Mouse (Mus musculus) lung, embryonic 14.5 days (tissue): ENCODE results near the gene Cntnap5c. TPM values are rescaled to one million over a fixed set of nuclear protein-coding genes. Genes with fewer than 3 reads are reported as not detected.

Experiments used
- ATAC-seq: fragments of 200-750 bp; cut with Nextera tagmentation; 2 replicates; pipeline ENCODE4 v1.8.0; 2017; ENCODE audit warnings: mild to moderate bottlenecking, moderate TSS enrichment, moderate library complexity; ENCODE audit not compliant: insufficient read depth
- DNase-seq: peaks from one replicate; pipeline ENCODE4 v3.0.0-alpha.2; 2015
- H3K27ac ChIP-seq: fragments of 300-500 bp; sonication (generic); 2 replicates; pipeline ENCODE4 v1.5.1; 2014; ENCODE audit warnings: low read depth, mild to moderate bottlenecking, moderate library complexity
- H3K27me3 ChIP-seq: fragments of 300-500 bp; sonication (generic); 2 replicates; pipeline ENCODE4 v1.6.1; 2014; ENCODE audit warnings: low read length, control low read depth; ENCODE audit not compliant: insufficient read depth
- H3K36me3 ChIP-seq: fragments of 300-500 bp; sonication (generic); 2 replicates; pipeline ENCODE4 v1.6.1; 2014; ENCODE audit warnings: control low read depth; ENCODE audit not compliant: insufficient read depth
- H3K4me1 ChIP-seq: fragments of 300-500 bp; sonication (generic); 2 replicates; pipeline ENCODE4 v1.6.1; 2014; ENCODE audit warnings: antibody characterized with exemption, control low read depth; ENCODE audit not compliant: insufficient read depth
- H3K4me2 ChIP-seq: fragments of 300-500 bp; sonication (generic); 2 replicates; pipeline ENCODE4 v1.6.1; 2014; ENCODE audit warnings: mild to moderate bottlenecking
- H3K4me3 ChIP-seq: fragments of 300-500 bp; sonication (generic); 2 replicates; pipeline ENCODE4 v1.5.1; 2014; ENCODE audit warnings: low read depth, low read length
- H3K9ac ChIP-seq: fragments of 300-500 bp; sonication (generic); 2 replicates; pipeline ENCODE4 v1.6.1; 2014
- H3K9me3 ChIP-seq: fragments of 300-500 bp; sonication (generic); 2 replicates; pipeline ENCODE4 v1.6.1; 2016; ENCODE audit warnings: low read depth, low read length, control low read depth
- CTCF ChIP-seq: IDR thresholded peaks from 2 replicates; pipeline ENCODE4 v1.5.1; 2016; ENCODE audit warnings: antibody characterized with exemption, low read depth
- WGBS: fragments of 180-500 bp; shearing (Covaris S2); extraction: QIAGEN DNeasy Blood & Tissue Kit; methylation state at CpG from one replicate; pipeline ENCODE4 v1.1.7; 2014; 5-methylcytosine and 5-hydroxymethylcytosine counted together
- polyA plus RNA-seq: library from polyadenylated mRNA; unstranded; fragments of >200 nt; fragmentation: Nextera tagmentation; extraction: Ambion mirVana; gene quantifications from 2 replicates; pipeline ENCODE4 v1.2.1, GENCODE M21; 2014

Gene Cntnap5c
- polyA plus RNA-seq, 1 experiment from 2014 or later, result not detected

GRCm38 (mm10) chr17:58201148-58201547 is 431.8 kb downstream of the Cntnap5c start:
- ATAC-seq (no peak), DNase-seq (no peak)
- Histone ChIP-seq H3K4me2 (no peak overlapping the region), H3K27me3 (no peaks in the 10 kb centered on the region), H3K4me1 (no peaks in the 10 kb centered on the region), H3K27ac (no peak overlapping the region), H3K36me3 (no peaks in the 10 kb centered on the region), H3K9me3 (no peaks in the 10 kb centered on the region), H3K4me3 (no peak overlapping the region), H3K9ac (no peak overlapping the region)
- 90% methylated on average over 2 of the region's 2 CpGs for WGBS
- TF ChIP-seq CTCF, result no peak

GRCm38 (mm10) chr17:58268058-58268457 is 498.7 kb downstream of the Cntnap5c start:
- 77% methylated on average over 2 of the region's 2 CpGs for WGBS
- Histone ChIP-seq H3K27ac (no peak overlapping the region), H3K9me3 (no peaks in the 10 kb centered on the region), H3K4me3 (no peak overlapping the region), H3K27me3 (no peaks in the 10 kb centered on the region), H3K36me3 (no peaks in the 10 kb centered on the region), H3K4me1 (no peaks in the 10 kb centered on the region), H3K9ac (no peak overlapping the region), H3K4me2 (no peak overlapping the region)
- TF ChIP-seq CTCF, result no peak
- no peak for DNase-seq
- ATAC-seq, result no peak

- Histone ChIP-seq H3K4me1 (no peaks in the 10 kb centered on the region), H3K27ac (no peak overlapping the region), H3K36me3 (no peaks in the 10 kb centered on the region), H3K4me2 (no peak overlapping the region), H3K27me3 (no peaks in the 10 kb centered on the region), H3K9ac (no peak overlapping the region), H3K4me3 (no peak overlapping the region), H3K9me3 (no peaks in the 10 kb centered on the region)
- DNase-seq (no peak), ATAC-seq (no peak)
- WGBS, result 76% methylated on average over 6 of the region's 6 CpGs
- no peak for TF ChIP-seq CTCF
These were observed 581.9 kb downstream of the Cntnap5c start for GRCm38 (mm10) chr17:58351310-58351709.

- DNase-seq, result no peak
- Histone ChIP-seq H3K4me3 (no peak overlapping the region), H3K9ac (no peak overlapping the region), H3K4me1 (no peaks in the 10 kb centered on the region), H3K27me3 (no peaks in the 10 kb centered on the region), H3K4me2 (no peak overlapping the region), H3K9me3 (no peaks in the 10 kb centered on the region), H3K27ac (no peak overlapping the region), H3K36me3 (no peaks in the 10 kb centered on the region)
- no peak for TF ChIP-seq CTCF
- no peak for ATAC-seq
- 47% methylated on average over 2 of the region's 2 CpGs for WGBS
These were observed 586.9 kb downstream of the Cntnap5c start for GRCm38 (mm10) chr17:58356224-58356623.

GRCm38 (mm10) chr17:58363582-58364267 is 594.4 kb downstream of the Cntnap5c start:
- no peak for ATAC-seq

GRCm38 (mm10) chr17:58370089-58370488 is 600.7 kb downstream of the Cntnap5c start:
- no peak overlapping the region for H3K9ac ChIP-seq
- H3K4me1 ChIP-seq, result no peaks in the 10 kb centered on the region
- ATAC-seq (no peak), DNase-seq (peak; percentile 1)
- H3K4me3 ChIP-seq, result no peak overlapping the region
- H3K27ac ChIP-seq, result no peak overlapping the region
- H3K9me3 ChIP-seq, result no peaks in the 10 kb centered on the region
- no peak overlapping the region for H3K4me2 ChIP-seq
- no peaks in the 10 kb centered on the region for H3K36me3 ChIP-seq
- TF ChIP-seq CTCF, result no peak
- no peaks in the 10 kb centered on the region for H3K27me3 ChIP-seq

More at GRCm38 (mm10) chr17:58363582-58364267, 594.4 kb downstream of the Cntnap5c start:
- Histone ChIP-seq H3K9me3 (no peaks in the 10 kb centered on the region), H3K9ac (no peak overlapping the region), H3K27ac (no peak overlapping the region), H3K4me1 (no peaks in the 10 kb centered on the region), H3K4me2 (no peak overlapping the region), H3K27me3 (no peaks in the 10 kb centered on the region), H3K4me3 (no peak overlapping the region), H3K36me3 (no peaks in the 10 kb centered on the region)
- WGBS, result 75% methylated on average over 4 of the region's 4 CpGs
- no peak for TF ChIP-seq CTCF
- no peak for DNase-seq

- Histone ChIP-seq H3K4me1 (no peaks in the 10 kb centered on the region), H3K4me3 (no peak overlapping the region), H3K36me3 (no peaks in the 10 kb centered on the region), H3K27me3 (no peaks in the 10 kb centered on the region), H3K9ac (no peak overlapping the region), H3K9me3 (no peaks in the 10 kb centered on the region), H3K27ac (no peak overlapping the region), H3K4me2 (no peak overlapping the region)
- peak; percentile 4 for DNase-seq
- TF ChIP-seq CTCF, result no peak
- ATAC-seq, result no peak
These were observed 638.4 kb downstream of the Cntnap5c start for GRCm38 (mm10) chr17:58407769-58408168.
